Mouse (Mus musculus) spleen, adult 2 months (tissue): ENCODE measurements around the gene Igsf23. TPM values are rescaled to one million over a fixed set of nuclear protein-coding genes. Genes with fewer than 3 reads are reported as not detected.
A peak's percentile ranks its signal among the peaks of the same experiment; 100 is the strongest.

ENCODE experiments used
- DNase-seq, 2 experiments: peaks; one replicate each; pipeline versions ENCODE4 v3.0.0 to v3.0.0-alpha.2; 2012 to 2021; ENCODE audit warnings: low spot score in 2 of 2, low read depth in 1 of 2
- H3K27ac ChIP-seq: fragments of 200-500 bp; 2 replicates; pipeline ENCODE4 v1.5.1; 2012; ENCODE audit warnings: low read length, inconsistent platforms; ENCODE audit not compliant: insufficient read depth
- H3K27me3 ChIP-seq: fragments of 200-500 bp; 2 replicates; pipeline ENCODE4 v1.6.1; 2012; ENCODE audit warnings: mild to moderate bottlenecking, moderate library complexity, low read length, inconsistent platforms; ENCODE audit not compliant: control insufficient read depth, insufficient read depth
- H3K36me3 ChIP-seq: fragments of 200-500 bp; 2 replicates; pipeline ENCODE4 v1.6.1; 2012; ENCODE audit warnings: mild to moderate bottlenecking, low read length, inconsistent platforms; ENCODE audit not compliant: control insufficient read depth, insufficient read depth
- H3K4me1 ChIP-seq: fragments of 200-500 bp; 2 replicates; pipeline ENCODE4 v1.6.1; 2011; ENCODE audit warnings: inconsistent platforms; ENCODE audit not compliant: control insufficient read depth, insufficient read depth, insufficient read length
- H3K4me3 ChIP-seq: fragments of 200-500 bp; 2 replicates; pipeline ENCODE4 v1.5.1; 2011; ENCODE audit warnings: mild to moderate bottlenecking, inconsistent platforms; ENCODE audit not compliant: insufficient read depth, insufficient read length; ENCODE audit errors: extremely low read depth
- CTCF ChIP-seq: fragments of 200-500 bp; IDR thresholded peaks from 2 replicates; pipeline ENCODE4 v1.5.1; 2011; ENCODE audit warnings: mild to moderate bottlenecking, inconsistent platforms; ENCODE audit not compliant: insufficient read depth, insufficient read length, insufficient replicate concordance; ENCODE audit errors: extremely low read depth
- POLR2A ChIP-seq: fragments of 200-500 bp; IDR thresholded peaks from 2 replicates; pipeline ENCODE4 v1.6.1; 2011; ENCODE audit warnings: low read depth, low read length, inconsistent platforms
- WGBS: fragments of 180-500 bp; shearing (Covaris S2); methylation state at CpG from one replicate; pipeline ENCODE4 v1.1.7; 2018; 5-methylcytosine and 5-hydroxymethylcytosine counted together
- polyA plus RNA-seq: library from polyadenylated mRNA; depleted of rRNA; stranded (reverse); fragments of >200 nt; gene quantifications from 2 replicates; pipeline ENCODE4 v1.2.3, GENCODE M21; 2012

Gene Igsf23
- polyA plus RNA-seq, 1 experiment, result 3.9 TPM

- TF ChIP-seq POLR2A (no peak), CTCF (no peak)
- no peak for DNase-seq
- Histone ChIP-seq H3K27ac (no peak overlapping the region; the same call in 1 of the 2 replicates), H3K4me1 (peaks cover 15% of the 10 kb centered on the region; the same call in 1 of the 2 replicates), H3K36me3 (no peaks in the 10 kb centered on the region), H3K4me3 (no peak overlapping the region), H3K27me3 (no peaks in the 10 kb centered on the region)
- WGBS, result 25% methylated on average over 2 of the region's 2 CpGs
Observed at GRCm38 (mm10) chr7:19926849-19927480, 23.6 kb downstream of the Igsf23 start.

DNA sequence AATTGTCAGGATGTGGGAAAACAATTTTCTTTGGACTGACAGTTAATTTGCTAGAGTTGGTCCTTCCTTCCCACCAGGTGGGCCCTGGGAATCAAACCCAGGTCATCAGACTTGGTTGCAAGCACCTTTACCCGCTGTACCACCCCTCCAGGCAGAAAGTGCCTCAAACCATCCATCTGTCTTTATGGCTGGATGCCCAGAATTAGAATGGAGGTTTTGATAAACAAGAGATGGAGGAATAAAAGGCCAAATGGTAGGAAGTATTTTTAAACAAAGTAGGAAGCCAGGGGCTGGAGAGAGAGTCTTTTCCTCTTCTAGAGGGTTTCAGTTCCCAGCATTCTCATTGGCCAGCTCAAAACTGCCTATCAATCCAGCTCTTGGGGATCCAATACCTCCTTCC is 25.2 kb downstream of the Igsf23 start:
- Histone ChIP-seq H3K27me3 (no peaks in the 10 kb centered on the region), H3K4me1 (peaks cover 12% of the 10 kb centered on the region; the same call in 1 of the 2 replicates), H3K36me3 (no peaks in the 10 kb centered on the region), H3K4me3 (no peak overlapping the region), H3K27ac (no peak overlapping the region)
- TF ChIP-seq POLR2A, result no peak
- DNase-seq, result no peak
- 85% methylated on average over 1 of the region's 1 CpGs for WGBS

DNA sequence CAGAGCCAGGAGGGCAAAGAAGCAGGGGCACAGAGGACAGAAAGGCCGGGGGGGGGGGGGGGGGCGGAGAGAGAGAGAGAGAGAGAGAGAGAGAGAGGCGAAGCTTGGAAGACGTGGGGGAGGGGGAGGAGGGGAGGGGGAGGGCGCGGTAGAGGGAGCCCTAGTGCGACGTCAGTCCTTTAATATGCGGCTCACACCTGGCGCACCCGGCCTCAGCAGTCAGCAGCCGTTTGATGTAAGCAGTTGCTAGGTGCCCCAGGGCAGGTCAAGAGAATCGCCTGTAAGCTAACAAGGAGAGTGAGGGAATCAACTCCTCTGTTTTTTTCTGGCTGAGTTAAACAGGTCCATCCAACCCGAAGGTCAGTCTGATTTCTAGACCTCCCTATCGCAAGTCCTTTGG is 26.8 kb downstream of the Igsf23 start:
- Histone ChIP-seq H3K36me3 (no peaks in the 10 kb centered on the region), H3K4me3 (no peak overlapping the region), H3K4me1 (peaks cover 15% of the 10 kb centered on the region; the same call in 1 of the 2 replicates), H3K27ac (no peak overlapping the region), H3K27me3 (no peaks in the 10 kb centered on the region)
- no peak for TF ChIP-seq CTCF
- no peak for TF ChIP-seq POLR2A
- 27% methylated on average over 14 of the region's 15 CpGs for WGBS
- no peak for DNase-seq

DNA sequence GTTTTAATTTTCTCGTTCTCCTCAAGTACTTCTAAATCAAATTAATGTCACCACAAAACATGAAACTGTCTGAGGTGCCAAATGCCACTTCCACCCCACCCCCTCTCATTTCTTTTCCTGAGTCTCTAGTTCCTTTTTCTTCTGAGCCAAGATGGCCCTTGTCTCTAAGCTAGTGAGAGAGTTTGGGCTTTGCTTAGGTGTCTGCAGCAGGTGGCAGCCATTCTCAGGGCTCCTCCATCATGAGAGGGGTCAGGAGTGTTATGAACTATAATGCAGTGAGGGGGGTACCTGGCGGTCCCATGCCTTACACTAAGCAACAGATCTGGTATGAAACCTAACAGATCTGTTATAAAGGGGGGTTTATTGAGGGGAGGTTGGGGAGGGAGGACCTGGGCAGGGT is 27.2 kb downstream of the Igsf23 start:
- TF ChIP-seq CTCF, result no peak
- no peak for TF ChIP-seq POLR2A
- WGBS, result 12% methylated on average over 2 of the region's 2 CpGs
- Histone ChIP-seq H3K36me3 (no peaks in the 10 kb centered on the region), H3K4me1 (peaks cover 15% of the 10 kb centered on the region; the same call in 1 of the 2 replicates), H3K4me3 (no peak overlapping the region), H3K27me3 (no peaks in the 10 kb centered on the region), H3K27ac (peak overlapping the region; percentile 20; the same call in 1 of the 2 replicates)
- DNase-seq, result no peak

DNA sequence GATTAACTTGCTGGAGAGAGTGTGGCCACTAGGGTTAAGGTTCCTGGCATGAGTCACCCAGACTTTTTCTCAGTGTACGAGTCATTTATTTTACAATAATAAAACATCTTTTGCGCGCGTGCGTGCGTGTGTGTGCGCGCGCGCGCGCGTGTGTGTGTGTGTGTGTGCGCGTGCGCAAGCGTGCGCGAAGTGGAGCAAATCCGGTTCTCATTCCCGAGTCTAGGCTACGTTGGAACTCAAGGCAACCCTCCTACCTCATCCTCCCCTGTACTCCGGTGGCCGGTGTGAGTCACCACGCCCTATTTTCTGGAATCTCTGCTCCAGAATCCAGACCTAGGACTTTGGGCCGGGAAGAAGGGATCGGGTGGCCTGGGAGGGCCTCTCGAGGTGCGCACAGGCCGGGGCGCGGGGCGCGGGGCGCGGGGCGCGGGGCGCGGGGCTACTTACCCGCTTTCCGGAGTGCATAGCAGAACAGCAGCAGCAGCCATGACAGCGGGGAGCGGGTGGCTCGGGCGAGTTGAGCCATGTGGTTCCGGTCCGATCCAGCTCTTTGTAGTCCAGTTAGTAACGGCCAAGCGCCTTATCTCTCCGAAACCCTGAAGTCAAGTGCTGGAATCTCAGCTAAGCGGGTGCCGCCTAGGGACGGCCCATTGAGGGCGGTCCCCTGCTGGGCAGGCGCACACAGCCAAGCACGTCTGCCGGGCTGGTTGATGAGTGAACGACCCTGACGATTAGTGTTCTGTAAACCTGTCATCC is 29.9 kb downstream of the Igsf23 start, which contains the start of gene Pvr:
Pvr (minus strand) TSS at position 655 of the 756 bp plus-strand sequence.
- no peaks in the 10 kb centered on the region for H3K27me3 ChIP-seq
- WGBS, result under 1% methylated on average over 60 of the region's 60 CpGs
- peaks cover 6% of the 10 kb centered on the region for H3K36me3 ChIP-seq
- peak within 1 kb of the TSS; percentile 78 for H3K4me3 ChIP-seq
- peak within 1 kb of the TSS; percentile 62; the same call in 1 of the 2 replicates for H3K27ac ChIP-seq
- peak in 1 of 2 experiments; percentile 63 for DNase-seq
- H3K4me1 ChIP-seq, result peaks cover 12% of the 10 kb centered on the region; the same call in 1 of the 2 replicates
- TF ChIP-seq POLR2A (peak; percentile 28; the same call in 1 of the 2 replicates), CTCF (no peak)

GRCm38 (mm10) chr7:19920166-19920505 is 30.4 kb downstream of the Igsf23 start:
- DNase-seq, result no peak
- Histone ChIP-seq H3K4me3 (peak overlapping the region; percentile 78), H3K4me1 (peaks cover 12% of the 10 kb centered on the region; the same call in 1 of the 2 replicates), H3K36me3 (peaks cover 6% of the 10 kb centered on the region), H3K27ac (no peak overlapping the region), H3K27me3 (no peaks in the 10 kb centered on the region)
- 34% methylated on average over 4 of the region's 4 CpGs for WGBS
- TF ChIP-seq CTCF (no peak), POLR2A (no peak)

DNA sequence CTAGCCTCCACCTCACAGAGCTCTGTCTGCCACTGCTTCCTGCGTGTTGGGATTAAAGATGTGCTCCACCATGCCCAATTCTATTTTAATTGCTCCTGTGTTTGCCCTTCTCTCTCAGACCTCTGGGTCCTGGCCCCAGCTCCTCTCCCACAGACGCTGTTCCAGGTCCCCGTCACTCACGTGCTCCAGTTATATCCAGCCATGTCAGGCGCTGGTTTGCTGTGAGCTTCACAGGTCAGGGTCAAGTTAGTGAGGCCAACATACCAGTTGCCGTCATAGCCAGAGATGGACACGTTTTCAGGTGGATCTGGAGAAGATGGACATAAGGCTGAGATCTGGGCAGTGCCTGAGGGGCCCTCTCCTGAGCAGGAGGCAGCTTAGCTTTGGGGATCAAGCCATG is 36.0 kb downstream of the Igsf23 start:
- Histone ChIP-seq H3K4me1 (no peaks in the 10 kb centered on the region), H3K36me3 (peaks cover 6% of the 10 kb centered on the region), H3K27ac (no peak overlapping the region), H3K27me3 (no peaks in the 10 kb centered on the region), H3K4me3 (no peak overlapping the region)
- no peak for DNase-seq
- no peak for TF ChIP-seq POLR2A
- no peak for TF ChIP-seq CTCF
- 89% methylated on average over 7 of the region's 7 CpGs for WGBS
